25 mouse cellular contexts compared by ENCODE assay signal in genomic region chr5:14391793-14392192, GRCm38 (mm10).
DNase-seq lines count a peak whose midpoint lies in the region; TF ChIP-seq lines count a peak whose summit lies in the region.
"Had no signal": no experiment of that assay in that cellular context is flagged by ENCODE, and none has a peak within 500 bp of the region (broad histone marks: within the 10 kb centered on the region; RNA-seq: fewer than 3 reads in every experiment).

No protein-coding gene starts in this region.

- 53% methylated on average over 3 of the region's 3 CpGs for WGBS in lung, adult 2 months

- DNase-seq in left cerebral cortex, adult 2 months (ENCODE audit: extremely low spot score in 1 of 2, low spot score in 2 of 2): no peak
- DNase-seq in left cerebral cortex, postnatal 36 days (ENCODE audit: low spot score in 2 of 2): no peak
- DNase-seq in lung, postnatal 36 days: peak; percentile 7
- no peak for DNase-seq in lung, adult 2 months
- DNase-seq in right cerebral cortex, adult 2 months (ENCODE audit: low spot score in 2 of 2): peak; percentile 10 to 11
- DNase-seq in right cerebral cortex, postnatal 36 days (ENCODE audit: low spot score in 2 of 2): no peak
- DNase-seq in kidney, adult 18-20 months: no peak
- DNase-seq: adrenal gland, postnatal 10 days; adrenal gland, postnatal 36 days; B cell, adult 2 months; cerebellum, adult 11 months; cerebellum, adult 2 months; cerebellum, adult 9-11 months; cerebellum, postnatal 25 days; forebrain, postnatal 0 days; gastrocnemius, postnatal 10 days; gastrocnemius, postnatal 36 days; heart, adult 2 months; heart, postnatal 14 days; heart, postnatal 4 days had no signal

- no peaks in the 10 kb centered on the region for H3K4me1 ChIP-seq in lung, adult 2 months (ENCODE audit: control insufficient read depth, insufficient read depth, low read length)
- H3K4me1 ChIP-seq: embryonic facial prominence, embryonic 12.5 days; embryonic facial prominence, embryonic 15.5 days; heart, embryonic 10.5 days; heart, embryonic 13.5 days had no signal

- no peak overlapping the region for H3K4me3 ChIP-seq in left cerebral cortex, adult 2 months
- H3K4me3 ChIP-seq in lung, adult 2 months (replicated peaks; ENCODE audit: extremely low read depth, low read depth, low read length): no peak overlapping the region
- H3K4me3 ChIP-seq: embryonic facial prominence, embryonic 12.5 days; embryonic facial prominence, embryonic 15.5 days; heart, adult 2 months; heart, embryonic 10.5 days; heart, embryonic 13.5 days had no signal

- intact Hi-C loops in left cerebral cortex, adult 2 months (cut with DNase I): loop anchor here (5.0 kb wide), 1 partner anchor 116 kb away; no protein-coding TSS in a partner anchor
- intact Hi-C loops in left cerebral cortex, postnatal 36 days (cut with DNase I): loop anchor here (5.0 kb wide), 1 partner anchor 416 kb away; no protein-coding TSS in a partner anchor

- TF ChIP-seq CTCF in left cerebral cortex, adult 2 months (IDR thresholded peaks at IDR 0.05): no peak
- no peak for TF ChIP-seq CTCF in lung, adult 2 months (IDR thresholded peaks at IDR 0.05; ENCODE audit: insufficient read depth, low read length)

- peak overlapping the region; percentile 57; the same call in 1 of the 2 replicates for H3K27ac ChIP-seq in left cerebral cortex, adult 2 months
- H3K27ac ChIP-seq: embryonic facial prominence, embryonic 12.5 days; embryonic facial prominence, embryonic 15.5 days; heart, adult 2 months; heart, embryonic 10.5 days; heart, embryonic 13.5 days; hindbrain, embryonic 14.5 days had no signal

- TF ChIP-seq POLR2A in lung, adult 2 months (IDR thresholded peaks at IDR 0.05; ENCODE audit: borderline replicate concordance, extremely low read depth, low read depth, low read length): no peak

Comparison
In these comparisons a context has a peak if more than half of its experiments do, and no peak if none do; other contexts are left out.
1. DNase-seq: peak in lung, postnatal 36 days (single experiment) and right cerebral cortex, adult 2 months (2 of 2); none in left cerebral cortex, adult 2 months (0 of 2), left cerebral cortex, postnatal 36 days (0 of 2), lung, adult 2 months (single experiment), right cerebral cortex, postnatal 36 days (0 of 2) and kidney, adult 18-20 months (single experiment).